Comparison of ENCODE assay signal across 8 mouse cellular contexts in genomic region chr11:105291681-105292123, GRCm38 (mm10). TPM values are rescaled to one million over a fixed set of nuclear protein-coding genes. Genes with fewer than 3 reads are reported as not detected.
DNase-seq lines count a peak whose midpoint lies in the region; ATAC-seq lines count a peak whose summit lies in the region.

No protein-coding gene starts in this region.

- peak overlapping the region; percentile 89 for H3K27ac ChIP-seq in forebrain, embryonic 12.5 days
- peak overlapping the region; percentile 93 for H3K27ac ChIP-seq in hindbrain, embryonic 10.5 days
- H3K27ac ChIP-seq in lung, embryonic 15.5 days = peak overlapping the region; percentile 95

- peaks cover 14% of the 10 kb centered on the region for H3K36me3 ChIP-seq in forebrain, embryonic 12.5 days (replicated peaks)
- peaks cover 30% of the 10 kb centered on the region for H3K36me3 ChIP-seq in hindbrain, embryonic 10.5 days
- no peaks in the 10 kb centered on the region for H3K36me3 ChIP-seq in lung, embryonic 15.5 days

- peak overlapping the region; percentile 77 for H3K9ac ChIP-seq in forebrain, embryonic 12.5 days
- H3K9ac ChIP-seq in lung, embryonic 15.5 days = peak overlapping the region; percentile 64

- 0 out of 2 replicates have a peak, but pooled peaks have one; percentile 10 for ATAC-seq in forebrain, embryonic 12.5 days (ENCODE audit: low FRiP score)
- peak; percentile 13; the same call in 1 of the 2 replicates for ATAC-seq in lung, embryonic 15.5 days (ENCODE audit: borderline replicate concordance, extremely low read depth, low FRiP score, low TSS enrichment)

- H3K4me2 ChIP-seq in forebrain, embryonic 12.5 days = peak overlapping the region; percentile 95
- H3K4me2 ChIP-seq in lung, embryonic 15.5 days = peak overlapping the region; percentile 79

- peaks cover 34% of the 10 kb centered on the region for H3K4me1 ChIP-seq in forebrain, embryonic 12.5 days
- peaks cover 70% of the 10 kb centered on the region for H3K4me1 ChIP-seq in hindbrain, embryonic 10.5 days (replicated peaks)
- H3K4me1 ChIP-seq in lung, embryonic 15.5 days = peaks cover 65% of the 10 kb centered on the region

- 3% methylated on average over 10 of the region's 10 CpGs for WGBS in forebrain, embryonic 12.5 days
- 2% methylated on average over 10 of the region's 10 CpGs for WGBS in hindbrain, embryonic 10.5 days
- WGBS in lung, embryonic 15.5 days = 7% methylated on average over 10 of the region's 10 CpGs

- DNase-seq in left cerebral cortex, postnatal 4 days = peak; percentile 9
- DNase-seq in left cerebral cortex, postnatal 36 days (ENCODE audit: low spot score in 2 of 2) = no peak
- no peak for DNase-seq in hindbrain, embryonic 10.5 days (ENCODE audit: low spot score)
- peak; percentile 36 for DNase-seq in yolk sac, embryonic 10.5 days (ENCODE audit: low spot score)
- DNase-seq in spleen, postnatal 36 days (ENCODE audit: low spot score in 2 of 2) = no peak
- no peak for DNase-seq in layer of hippocampus, adult 9-10 months (ENCODE audit: low spot score)

- peak overlapping the region; percentile 70 for H3K4me3 ChIP-seq in forebrain, embryonic 12.5 days (replicated peaks)
- H3K4me3 ChIP-seq in hindbrain, embryonic 10.5 days = peak overlapping the region; percentile 77
- H3K4me3 ChIP-seq in lung, embryonic 15.5 days = peak overlapping the region; percentile 63

- intact Hi-C loops in left cerebral cortex, postnatal 4 days (cut with DNase I) = no loop called here
- intact Hi-C loops in left cerebral cortex, postnatal 36 days (cut with DNase I) = no loop called here

- H3K27me3 ChIP-seq in forebrain, embryonic 12.5 days = no peaks in the 10 kb centered on the region
- H3K27me3 ChIP-seq in hindbrain, embryonic 10.5 days (ENCODE audit: insufficient read depth, poor library complexity, severe bottlenecking) = no peaks in the 10 kb centered on the region
- peaks cover 8% of the 10 kb centered on the region for H3K27me3 ChIP-seq in lung, embryonic 15.5 days

- H3K9me3 ChIP-seq in forebrain, embryonic 12.5 days = no peaks in the 10 kb centered on the region
- no peaks in the 10 kb centered on the region for H3K9me3 ChIP-seq in hindbrain, embryonic 10.5 days
- no peaks in the 10 kb centered on the region for H3K9me3 ChIP-seq in lung, embryonic 15.5 days

RNA-seq across cellular contexts. Expression of gene Mrc2, which starts 0.7 kb away (rescaled TPM):
- 10 to 100 TPM; 13.4 to 13.5 TPM for total RNA-seq in left cerebral cortex, postnatal 4 days (2021)
- total RNA-seq in left cerebral cortex, postnatal 36 days (2021) = 10 to 100 TPM in 1 of 2 experiments, 1 to 10 TPM in 1; 4.8 to 10.1 TPM
- polyA plus RNA-seq in forebrain, embryonic 12.5 days (2016; fragmentation: Nextera tagmentation; extraction: Ambion mirVana) = 14.9 and 15.1 TPM in 2 replicates
- 19.7 and 19.8 TPM in 2 replicates for polyA plus RNA-seq in hindbrain, embryonic 10.5 days (2016; fragmentation: Nextera tagmentation; extraction: Ambion mirVana)
- 26.0 and 29.5 TPM in 2 replicates for polyA plus RNA-seq in lung, embryonic 15.5 days (2015; fragmentation: Nextera tagmentation; extraction: Ambion mirVana)

Comparison
In these comparisons a context has a peak if more than half of its experiments do, and no peak if none do; other contexts are left out.
1. DNase-seq: peak in left cerebral cortex, postnatal 4 days (single experiment) and yolk sac, embryonic 10.5 days (single experiment); none in left cerebral cortex, postnatal 36 days (0 of 2), hindbrain, embryonic 10.5 days (single experiment), spleen, postnatal 36 days (0 of 2) and layer of hippocampus, adult 9-10 months (single experiment).
2. Peak in every context shown above with its lines, with median percentiles within 50 percentile points of each other: H3K27ac ChIP-seq and H3K4me3 ChIP-seq.